Mouse (Mus musculus) liver, adult 2 months (tissue): ENCODE measurements around the gene Spcs2. TPM values are rescaled to one million over a fixed set of nuclear protein-coding genes. Genes with fewer than 3 reads are reported as not detected.

Experiments used
- DNase-seq: peaks from one replicate; pipeline ENCODE4 v3.0.0-alpha.2; 2011; ENCODE audit warnings: low read depth, low spot score; ENCODE audit errors: extremely low read depth
- H3K27ac ChIP-seq: fragments of 200-500 bp; replicated peaks from 2 replicates; pipeline ENCODE4 v1.5.1; 2012; ENCODE audit warnings: low read depth, mild to moderate bottlenecking, control low read depth, inconsistent platforms, low read length; ENCODE audit not compliant: insufficient read depth
- H3K27me3 ChIP-seq: fragments of 200-500 bp; 2 replicates; pipeline ENCODE4 v1.6.1; 2012; ENCODE audit warnings: mild to moderate bottlenecking, moderate library complexity, low read length, inconsistent platforms; ENCODE audit not compliant: control insufficient read depth, insufficient read depth
- H3K36me3 ChIP-seq: fragments of 200-500 bp; 2 replicates; pipeline ENCODE4 v1.6.1; 2012; ENCODE audit warnings: low read length, inconsistent platforms; ENCODE audit not compliant: control insufficient read depth, insufficient read depth
- H3K4me1 ChIP-seq: fragments of 200-500 bp; 2 replicates; pipeline ENCODE4 v1.6.1; 2011; ENCODE audit warnings: low read length; ENCODE audit not compliant: control insufficient read depth, insufficient read depth
- H3K4me3 ChIP-seq: fragments of 200-500 bp; 2 replicates; pipeline ENCODE4 v1.5.1; 2011; ENCODE audit warnings: low read depth, mild to moderate bottlenecking, control low read depth, low read length, moderate library complexity; ENCODE audit not compliant: insufficient read depth
- H3K79me2 ChIP-seq: fragments of 200-500 bp; 2 replicates; pipeline ENCODE4 v1.6.1; 2012; ENCODE audit warnings: inconsistent platforms, mild to moderate bottlenecking, low read length, moderate library complexity; ENCODE audit not compliant: control insufficient read depth, insufficient read depth
- H3K9ac ChIP-seq: fragments of 200-500 bp; 2 replicates; pipeline ENCODE4 v1.6.1; 2012; ENCODE audit warnings: low read depth, mild to moderate bottlenecking, control low read depth, inconsistent platforms, low read length
- CTCF ChIP-seq: fragments of 200-500 bp; IDR thresholded peaks from 2 replicates; pipeline ENCODE4 v1.5.1; 2011; ENCODE audit warnings: low read depth, low read length, control low read depth
- POLR2A ChIP-seq: fragments of 200-500 bp; IDR thresholded peaks from 2 replicates; pipeline ENCODE4 v1.6.1; 2011; ENCODE audit warnings: low read length, control low read depth; ENCODE audit not compliant: insufficient read depth; ENCODE audit errors: extremely low read depth
- WGBS: fragments of 180-500 bp; shearing (Covaris S2); methylation state at CpG from one replicate; pipeline ENCODE4 v1.1.7; 2018; 5-methylcytosine and 5-hydroxymethylcytosine counted together
- polyA plus RNA-seq: library from polyadenylated mRNA; depleted of rRNA; stranded (reverse); fragments of >200 nt; gene quantifications from 2 replicates; pipeline ENCODE4 v1.2.3, GENCODE M21; 2012
- total RNA-seq: library from RNA; depleted of rRNA; stranded (reverse); fragments of >200 nt; gene quantifications from 2 replicates; pipeline ENCODE4 v1.2.3, GENCODE M21; 2014

Gene Spcs2
- total and polyA plus RNA-seq, 2 experiments: 30.4 to 82.3 TPM

DNA sequence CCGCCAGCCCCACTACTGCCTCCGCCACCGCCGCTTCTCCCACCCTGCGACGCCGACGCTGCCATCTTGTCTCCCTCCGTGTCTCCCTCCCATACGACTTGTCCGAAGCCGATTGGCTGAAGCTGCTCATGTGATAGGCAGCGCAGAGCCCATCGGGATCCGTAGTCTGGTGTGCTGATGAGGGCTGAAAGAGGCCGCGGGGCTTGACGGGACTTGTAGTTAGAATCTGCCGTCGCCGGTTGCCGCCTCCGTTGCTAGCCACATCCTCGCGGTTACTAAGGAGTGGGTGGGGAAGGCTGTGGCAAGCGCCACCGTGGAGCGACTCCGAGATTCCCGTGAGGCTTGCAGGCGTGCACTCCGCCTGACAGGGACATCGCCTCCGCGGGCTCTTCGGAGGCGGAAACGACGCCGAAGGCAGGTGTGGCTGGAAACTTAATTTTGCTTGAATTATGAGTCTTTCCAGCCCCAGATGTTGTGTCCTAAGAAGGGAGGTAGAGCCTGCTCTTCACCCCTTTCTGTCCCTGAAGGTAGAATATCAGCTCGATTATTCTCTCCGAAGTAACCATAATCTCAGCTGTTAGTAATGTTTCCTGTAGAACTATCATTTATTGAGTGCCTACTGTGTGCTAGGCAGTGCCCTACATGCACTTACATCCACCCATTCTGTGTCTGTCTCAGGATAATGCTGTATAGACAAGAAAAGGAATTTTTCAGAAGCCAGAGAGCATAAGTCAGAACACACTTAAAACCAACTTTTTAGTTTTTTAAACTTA lies 4.3 kb downstream of the Spcs2 start, which contains the start of gene Xrra1:
Gene Xrra1, plus strand, starts transcription at position 304 of the 773 bp plus-strand sequence.
- Histone ChIP-seq H3K27ac (peak within 1 kb of the TSS; percentile 45), H3K27me3 (no peaks in the 10 kb centered on the region), H3K36me3 (peaks cover 4% of the 10 kb centered on the region), H3K9ac (peak within 1 kb of the TSS; percentile 81), H3K4me1 (peaks cover 12% of the 10 kb centered on the region), H3K79me2 (peaks cover 20% of the 10 kb centered on the region; the same call in 1 of the 2 replicates), H3K4me3 (peak within 1 kb of the TSS; percentile 71)
- WGBS: under 1% methylated on average over 42 of the region's 42 CpGs
- TF ChIP-seq CTCF (no peak), POLR2A (peak; percentile 84)
- peak; percentile 95 for DNase-seq

DNA sequence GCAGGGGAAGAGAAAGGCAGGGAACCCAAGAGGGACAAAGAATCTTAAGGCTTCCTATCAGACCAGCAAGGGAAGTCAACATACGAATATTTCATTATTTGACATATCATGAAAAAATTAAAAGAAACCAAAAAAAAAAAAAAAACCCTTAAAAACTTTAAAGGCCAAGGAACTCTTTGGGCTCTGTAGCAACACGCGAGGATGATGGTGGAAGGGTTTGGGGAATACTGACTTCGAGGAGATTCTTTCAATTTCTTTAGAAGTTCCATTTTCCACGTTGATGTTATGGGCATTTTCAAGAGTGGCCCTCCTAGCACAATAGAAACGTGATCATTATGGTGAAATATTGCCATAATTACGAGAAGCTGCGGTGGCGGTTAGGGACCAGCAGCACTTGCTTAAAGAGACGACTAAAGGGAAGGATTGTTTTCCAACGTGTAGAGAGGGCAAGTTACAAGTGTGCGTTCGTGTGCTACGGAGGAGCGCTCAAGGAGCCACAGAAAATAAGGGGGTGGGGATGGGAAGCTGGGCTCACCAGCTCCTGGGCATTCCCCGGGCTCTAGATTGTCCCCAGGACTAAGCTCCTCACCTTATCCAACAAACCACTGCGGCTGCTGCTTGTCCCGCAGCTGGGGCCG lies 5.0 kb downstream of the Spcs2 start:
- no peak for TF ChIP-seq CTCF
- TF ChIP-seq POLR2A: no peak
- Histone ChIP-seq H3K36me3 (peaks cover 6% of the 10 kb centered on the region), H3K9ac (peak overlapping the region; percentile 81), H3K4me3 (peak overlapping the region; percentile 71), H3K27me3 (no peaks in the 10 kb centered on the region), H3K79me2 (peaks cover 26% of the 10 kb centered on the region; the same call in 1 of the 2 replicates), H3K27ac (peak overlapping the region; percentile 45), H3K4me1 (peaks cover 12% of the 10 kb centered on the region)
- DNase-seq: no peak
- WGBS: 1% methylated on average over 19 of the region's 19 CpGs

DNA sequence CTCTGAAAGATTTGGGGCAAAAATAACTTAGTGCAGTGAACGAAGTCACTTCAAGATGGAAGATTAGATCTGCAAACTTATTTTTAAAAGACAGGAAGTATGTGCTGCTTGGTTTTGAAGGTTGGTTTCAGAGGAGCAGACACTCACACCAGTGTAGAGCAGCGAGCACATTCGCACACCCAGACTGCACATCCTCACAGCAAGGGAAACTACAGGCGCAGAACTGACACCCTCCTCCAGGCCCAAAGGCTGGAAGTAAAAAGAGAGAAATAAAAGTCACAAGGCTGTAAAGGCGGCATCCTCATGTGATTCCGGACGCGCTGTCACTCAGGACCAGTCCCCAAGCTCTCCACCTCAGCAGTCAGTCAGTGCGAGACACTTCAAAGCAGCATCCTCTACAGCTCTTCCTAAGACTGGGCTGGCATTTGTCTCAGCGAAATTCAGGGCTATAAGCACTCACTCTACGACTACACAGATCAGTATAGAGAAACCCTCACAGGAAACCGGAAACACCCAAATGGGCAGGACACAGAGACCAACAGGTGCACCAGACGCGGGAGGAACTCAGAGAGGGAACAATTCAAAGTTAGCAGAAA lies 6.9 kb downstream of the Spcs2 start:
- H3K9ac ChIP-seq: no peak overlapping the region
- TF ChIP-seq CTCF: no peak
- no peak for TF ChIP-seq POLR2A
- H3K79me2 ChIP-seq: peaks cover 39% of the 10 kb centered on the region; the same call in 1 of the 2 replicates
- no peak overlapping the region for H3K27ac ChIP-seq
- WGBS: 83% methylated on average over 14 of the region's 14 CpGs
- H3K27me3 ChIP-seq: no peaks in the 10 kb centered on the region
- H3K4me1 ChIP-seq: peaks cover 12% of the 10 kb centered on the region
- no peak for DNase-seq
- no peak overlapping the region for H3K4me3 ChIP-seq
- peaks cover 6% of the 10 kb centered on the region for H3K36me3 ChIP-seq

DNA sequence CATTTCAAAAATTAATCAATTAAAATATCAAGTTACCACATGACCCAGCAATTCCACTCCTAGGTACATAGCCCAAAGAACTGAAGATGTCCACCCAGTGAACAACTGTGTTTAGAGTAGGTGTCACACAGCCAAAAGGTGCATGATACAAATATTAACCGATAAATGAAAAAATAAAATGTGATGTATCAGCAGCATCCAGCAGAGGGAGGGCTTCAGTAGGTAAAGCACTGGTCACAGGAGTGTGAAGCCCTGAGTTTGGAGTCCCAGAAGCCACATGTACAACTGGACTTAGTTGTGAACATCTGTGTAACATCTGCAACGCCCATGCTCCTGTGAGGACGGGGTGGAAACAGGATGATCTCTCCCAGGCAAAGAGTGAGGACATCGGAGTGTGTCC lies 9.0 kb downstream of the Spcs2 start:
- Histone ChIP-seq H3K4me1 (peaks cover 15% of the 10 kb centered on the region), H3K9ac (no peak overlapping the region), H3K4me3 (no peak overlapping the region), H3K36me3 (peaks cover 6% of the 10 kb centered on the region), H3K79me2 (peaks cover 44% of the 10 kb centered on the region; the same call in 1 of the 2 replicates), H3K27me3 (no peaks in the 10 kb centered on the region), H3K27ac (no peak overlapping the region)
- 75% methylated on average over 4 of the region's 4 CpGs for WGBS
- TF ChIP-seq POLR2A (no peak), CTCF (no peak)
- peak; percentile 32 for DNase-seq

DNA sequence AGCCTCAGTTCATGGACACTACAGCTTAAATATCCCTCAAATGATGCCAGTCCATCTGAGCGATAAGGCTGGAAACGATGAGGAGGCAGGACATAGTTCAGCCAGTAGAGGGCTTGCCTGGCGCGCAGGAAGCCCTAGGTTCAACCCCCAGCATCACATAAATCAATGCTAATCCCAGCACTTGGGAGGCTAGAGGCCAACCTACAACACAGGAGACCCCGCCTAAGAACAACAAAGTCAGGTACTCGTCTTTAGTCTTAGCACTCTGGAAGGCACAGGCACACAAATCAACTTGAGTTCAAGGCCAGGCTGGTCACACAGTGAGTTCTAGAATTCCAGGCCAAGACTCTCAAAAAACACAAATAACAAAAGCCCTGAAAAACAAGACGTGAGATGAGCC lies 9.9 kb downstream of the Spcs2 start:
- Histone ChIP-seq H3K27me3 (no peaks in the 10 kb centered on the region), H3K36me3 (peaks cover 13% of the 10 kb centered on the region), H3K4me3 (no peak overlapping the region), H3K79me2 (peaks cover 44% of the 10 kb centered on the region; the same call in 1 of the 2 replicates), H3K9ac (no peak overlapping the region), H3K27ac (no peak overlapping the region), H3K4me1 (peaks cover 15% of the 10 kb centered on the region)
- TF ChIP-seq CTCF: peak; percentile 63
- TF ChIP-seq POLR2A: no peak
- WGBS: 55% methylated on average over 7 of the region's 7 CpGs
- DNase-seq: no peak
